In genomic region chr10:91883155-91883554, GRCm38 (mm10) we compare ENCODE assay signal across 12 mouse cellular contexts.
A peak's percentile ranks its signal among the peaks of the same experiment; 100 is the strongest.
DNase-seq lines count a peak whose midpoint lies in the region; TF ChIP-seq lines count a peak whose summit lies in the region.
"Had no signal": no experiment of that assay in that cellular context is flagged by ENCODE, and none has a peak within 500 bp of the region (broad histone marks: within the 10 kb centered on the region; RNA-seq: fewer than 3 reads in every experiment).

No protein-coding gene starts in this region.

- no peak overlapping the region for H3K4me3 ChIP-seq in heart, embryonic 10.5 days
- no peak overlapping the region for H3K4me3 ChIP-seq in embryonic facial prominence, embryonic 10.5 days
- no peak overlapping the region for H3K4me3 ChIP-seq in testis, adult 2 months (ENCODE audit: control insufficient read depth, low read depth, low read length)
- H3K4me3 ChIP-seq: embryonic facial prominence, embryonic 13.5 days; liver, embryonic 12.5 days; neural tube, embryonic 13.5 days had no signal

- H3K4me1 ChIP-seq in heart, embryonic 10.5 days = no peaks in the 10 kb centered on the region
- H3K4me1 ChIP-seq in embryonic facial prominence, embryonic 10.5 days = peaks cover 7% of the 10 kb centered on the region
- H3K4me1 ChIP-seq in testis, adult 2 months (ENCODE audit: control insufficient read depth, insufficient read depth, low read length) = no peaks in the 10 kb centered on the region
- H3K4me1 ChIP-seq: embryonic facial prominence, embryonic 13.5 days; liver, embryonic 12.5 days had no signal

- no peaks in the 10 kb centered on the region for H3K27me3 ChIP-seq in heart, embryonic 10.5 days (ENCODE audit: insufficient read depth, poor library complexity, severe bottlenecking)
- no peaks in the 10 kb centered on the region for H3K27me3 ChIP-seq in embryonic facial prominence, embryonic 10.5 days (replicated peaks; ENCODE audit: low read depth, poor library complexity, severe bottlenecking)
- H3K27me3 ChIP-seq in testis, adult 2 months (ENCODE audit: control insufficient read depth, insufficient read depth, low read length) = no peaks in the 10 kb centered on the region
- H3K27me3 ChIP-seq: embryonic facial prominence, embryonic 13.5 days; liver, embryonic 12.5 days; neural tube, embryonic 13.5 days had no signal

- no peaks in the 10 kb centered on the region for H3K9me3 ChIP-seq in heart, embryonic 10.5 days
- H3K9me3 ChIP-seq in embryonic facial prominence, embryonic 10.5 days = no peaks in the 10 kb centered on the region
- H3K9me3 ChIP-seq: embryonic facial prominence, embryonic 13.5 days; liver, embryonic 12.5 days; neural tube, embryonic 13.5 days had no signal

- intact Hi-C loops in heart, postnatal 25 days (cut with DNase I) = no loop called here

- TF ChIP-seq POLR2A in testis, adult 2 months (IDR thresholded peaks at IDR 0.05; ENCODE audit: control insufficient read depth, low read depth, low read length) = no peak

- peak; percentile 73; the same call in 1 of the 2 replicates for TF ChIP-seq CTCF in testis, adult 2 months (IDR thresholded peaks at IDR 0.05; ENCODE audit: control insufficient read depth, insufficient read depth, insufficient replicate concordance, low read depth, low read length)

- H3K27ac ChIP-seq in heart, embryonic 10.5 days = no peak overlapping the region
- no peak overlapping the region for H3K27ac ChIP-seq in embryonic facial prominence, embryonic 10.5 days (replicated peaks)
- H3K27ac ChIP-seq in testis, adult 2 months (ENCODE audit: control insufficient read depth, insufficient read depth, low read depth, low read length) = no peak overlapping the region
- H3K27ac ChIP-seq: embryonic facial prominence, embryonic 13.5 days; liver, embryonic 12.5 days; neural tube, embryonic 13.5 days had no signal

- H3K36me3 ChIP-seq in heart, embryonic 10.5 days = no peaks in the 10 kb centered on the region
- no peaks in the 10 kb centered on the region for H3K36me3 ChIP-seq in embryonic facial prominence, embryonic 10.5 days (replicated peaks)
- H3K36me3 ChIP-seq in testis, adult 2 months (ENCODE audit: control insufficient read depth, insufficient read depth, low read length) = no peaks in the 10 kb centered on the region
- H3K36me3 ChIP-seq: embryonic facial prominence, embryonic 13.5 days; liver, embryonic 12.5 days; neural tube, embryonic 13.5 days had no signal

- 66% methylated on average over 5 of the region's 5 CpGs for WGBS in heart, embryonic 10.5 days
- 55% methylated on average over 5 of the region's 5 CpGs for WGBS in embryonic facial prominence, embryonic 10.5 days

- DNase-seq in heart, embryonic 10.5 days (ENCODE audit: low spot score) = peak; percentile 66
- DNase-seq in heart, postnatal 25 days (ENCODE audit: low spot score) = no peak
- DNase-seq in retina, postnatal 1 day = peak; percentile 15
- no peak for DNase-seq in retina, embryonic 14.5 days (ENCODE audit: low spot score)
- peak; percentile 41 for DNase-seq in embryonic facial prominence, embryonic 10.5 days (ENCODE audit: low spot score)
- no peak for DNase-seq in gastrocnemius, adult 18-20 months (ENCODE audit: low spot score)
- no peak for DNase-seq in frontal cortex, postnatal 10 days (ENCODE audit: low spot score in 2 of 2)
- DNase-seq: heart, postnatal 10 days had no signal

Comparison
In these comparisons a context has a peak if more than half of its experiments do, and no peak if none do; other contexts are left out.
1. DNase-seq: peak in heart, embryonic 10.5 days (single experiment), retina, postnatal 1 day (single experiment) and embryonic facial prominence, embryonic 10.5 days (single experiment); none in heart, postnatal 25 days (single experiment), retina, embryonic 14.5 days (single experiment), gastrocnemius, adult 18-20 months (single experiment) and frontal cortex, postnatal 10 days (0 of 2).